Mouse (Mus musculus) cerebellum, adult 2 months (tissue): ENCODE data around the gene Lhcgr.

ENCODE experiments used
- CTCF ChIP-seq: fragments of 200-500 bp; IDR thresholded peaks from 2 replicates; pipeline ENCODE4 v1.5.1; 2011; ENCODE audit warnings: low read depth, mild to moderate bottlenecking, control low read depth, low read length, moderate library complexity, borderline replicate concordance; ENCODE audit not compliant: insufficient read depth
- POLR2A ChIP-seq: fragments of 200-500 bp; IDR thresholded peaks from 2 replicates; pipeline ENCODE4 v1.6.1; 2011; ENCODE audit warnings: low read length, control low read depth, borderline replicate concordance; ENCODE audit not compliant: insufficient read depth

DNA sequence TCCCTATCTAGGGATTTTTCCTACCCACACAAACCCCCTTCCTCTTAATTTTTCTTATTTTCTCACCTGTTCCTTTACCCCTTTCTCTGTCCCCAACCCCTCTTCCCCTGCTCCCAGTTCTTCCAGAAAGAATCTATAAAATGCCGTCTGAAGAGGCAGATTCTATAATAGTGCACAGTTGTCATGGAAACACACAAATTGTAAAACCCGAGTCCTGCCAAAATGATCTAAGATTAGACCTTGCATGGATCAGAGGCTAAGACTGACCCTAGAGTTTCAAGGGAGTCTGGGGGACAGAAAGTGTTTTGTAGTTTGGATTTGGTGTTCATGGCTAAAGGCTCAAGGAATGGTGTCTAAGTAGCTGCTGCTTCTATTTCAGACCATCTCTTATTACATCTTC, 25.8 kb upstream of the Lhcgr start:
- no peak for TF ChIP-seq CTCF
- no peak for TF ChIP-seq POLR2A
